Mouse (Mus musculus) stomach, embryonic 16.5 days (tissue): ENCODE measurements around the gene Cdc25b. TPM values are rescaled to one million over a fixed set of nuclear protein-coding genes. Genes with fewer than 3 reads are reported as not detected.
A peak's percentile ranks its signal among the peaks of the same experiment; 100 is the strongest.

Source experiments
- ATAC-seq: fragments of 200-750 bp; cut with Nextera tagmentation; 2 replicates; pipeline ENCODE4 v1.8.0; 2017; ENCODE audit warnings: moderate number of reproducible peaks, moderate TSS enrichment; ENCODE audit not compliant: insufficient read depth, low FRiP score
- H3K27ac ChIP-seq: fragments of 300-500 bp; sonication (generic); 2 replicates; pipeline ENCODE4 v1.5.1; 2014; ENCODE audit warnings: low read length
- H3K27me3 ChIP-seq: fragments of 300-500 bp; sonication (generic); 2 replicates; pipeline ENCODE4 v1.6.1; 2014; ENCODE audit warnings: low read length, control low read depth, mixed read lengths; ENCODE audit not compliant: control insufficient read depth, insufficient read depth
- H3K36me3 ChIP-seq: fragments of 300-500 bp; sonication (generic); 2 replicates; pipeline ENCODE4 v1.6.1; 2014; ENCODE audit warnings: low read length; ENCODE audit not compliant: control insufficient read depth, insufficient read depth
- H3K4me1 ChIP-seq: fragments of 300-500 bp; sonication (generic); 2 replicates; pipeline ENCODE4 v1.6.1; 2014; ENCODE audit warnings: low read length, control low read depth, mixed read lengths; ENCODE audit not compliant: control insufficient read depth, insufficient read depth
- H3K4me2 ChIP-seq: fragments of 300-500 bp; sonication (generic); 2 replicates; pipeline ENCODE4 v1.6.1; 2014; ENCODE audit warnings: low read depth, low read length, mixed read lengths
- H3K4me3 ChIP-seq: fragments of 300-500 bp; sonication (generic); replicated peaks from 2 replicates; pipeline ENCODE4 v1.5.1; 2014; ENCODE audit warnings: mild to moderate bottlenecking, low read length
- H3K9ac ChIP-seq: fragments of 300-500 bp; sonication (generic); 2 replicates; pipeline ENCODE4 v1.6.1; 2014; ENCODE audit warnings: low read length
- H3K9me3 ChIP-seq: fragments of 300-500 bp; sonication (generic); replicated peaks from 2 replicates; pipeline ENCODE4 v1.6.1; 2016; ENCODE audit warnings: low read length, control low read depth; ENCODE audit not compliant: control insufficient read depth
- WGBS: fragments of 180-500 bp; shearing (Covaris S2); extraction: QIAGEN DNeasy Blood & Tissue Kit; methylation state at CpG from one replicate; pipeline ENCODE4 v1.1.7; 2014; 5-methylcytosine and 5-hydroxymethylcytosine counted together
- polyA plus RNA-seq: library from polyadenylated mRNA; unstranded; fragments of >200 nt; fragmentation: Nextera tagmentation; extraction: Ambion mirVana; gene quantifications from 2 replicates; pipeline ENCODE4 v1.2.1, GENCODE M21; 2015

Cdc25b gene
- polyA plus RNA-seq, 1 experiment from 2014 or later, result 72.3 TPM

- under 1% methylated on average over 64 of the region's 67 CpGs for WGBS
- Histone ChIP-seq H3K9me3 (no peaks in the 10 kb centered on the region), H3K27me3 (no peaks in the 10 kb centered on the region), H3K9ac (peak overlapping the region; percentile 99), H3K4me1 (peaks cover 42% of the 10 kb centered on the region), H3K36me3 (no peaks in the 10 kb centered on the region), H3K4me3 (peak overlapping the region; percentile 92), H3K4me2 (peak overlapping the region; percentile 98), H3K27ac (peak overlapping the region; percentile 97)
- ATAC-seq, result peak; percentile 41
Measured at GRCm38 (mm10) chr2:131179246-131179886, 7.4 kb upstream of the Cdc25b start.

DNA sequence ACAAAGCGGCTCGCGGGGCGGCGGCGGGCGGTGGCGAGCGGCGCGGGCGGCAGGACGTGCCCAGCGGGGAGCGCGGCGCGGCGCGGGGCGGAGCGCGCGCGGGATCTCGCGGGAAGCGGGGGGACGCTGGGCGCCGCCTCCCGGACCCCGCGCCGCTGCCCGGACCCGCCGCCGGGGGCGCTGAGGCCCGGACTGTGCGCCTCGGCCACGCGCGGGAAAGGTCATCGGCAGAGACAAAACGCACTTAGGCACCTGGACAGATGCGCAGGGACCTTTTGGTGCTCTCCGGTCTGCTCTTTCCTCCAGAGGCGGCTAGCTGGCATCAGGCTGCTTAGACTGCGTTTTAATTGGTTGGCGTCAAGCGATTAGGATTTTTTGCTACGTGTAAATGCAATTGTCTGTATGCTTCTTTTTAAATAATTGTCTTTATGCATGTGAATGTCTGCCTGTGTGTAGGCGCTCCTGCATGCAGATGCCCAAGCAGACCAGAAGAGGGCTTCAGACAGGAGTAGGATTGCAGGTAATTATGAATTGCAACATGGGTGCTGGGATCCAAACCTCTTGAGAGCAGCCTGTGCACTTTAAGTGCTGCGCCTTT lies 6.7 kb upstream of the Cdc25b start, which contains the start of gene Cenpb:
TSS of gene Cenpb (minus strand) at position 78 of the 598 bp plus-strand sequence.
- Histone ChIP-seq H3K4me3 (peak within 1 kb of the TSS; percentile 92), H3K27me3 (no peaks in the 10 kb centered on the region), H3K27ac (peak within 1 kb of the TSS; percentile 97), H3K36me3 (no peaks in the 10 kb centered on the region), H3K9ac (peak within 1 kb of the TSS; percentile 99), H3K9me3 (no peaks in the 10 kb centered on the region), H3K4me1 (peaks cover 39% of the 10 kb centered on the region), H3K4me2 (peak within 1 kb of the TSS; percentile 98)
- ATAC-seq, result peak; percentile 84
- 2% methylated on average over 53 of the region's 57 CpGs for WGBS

DNA sequence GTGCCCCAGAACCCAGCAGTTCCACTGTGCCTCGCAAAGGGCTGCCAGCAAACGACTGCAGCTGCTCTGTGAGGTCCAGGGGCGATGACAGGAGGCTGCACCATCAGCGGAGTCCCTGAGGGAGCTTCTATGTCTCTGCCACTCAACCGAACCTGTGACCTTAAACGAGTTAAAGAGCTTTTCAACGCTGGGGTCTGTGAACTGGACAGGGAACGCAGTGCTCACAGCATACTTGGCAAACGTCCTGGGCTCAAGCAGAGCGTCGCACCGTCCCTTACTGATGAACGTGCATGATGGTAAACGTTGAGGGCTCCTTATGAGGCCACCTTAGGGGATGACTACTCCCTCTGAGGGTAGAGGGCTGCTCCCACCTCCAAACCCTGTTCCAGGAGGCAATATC lies 406 bp upstream of the Cdc25b start:
- H3K36me3 ChIP-seq, result peaks cover 3% of the 10 kb centered on the region; the same call in 1 of the 2 replicates
- H3K4me1 ChIP-seq, result peaks cover 31% of the 10 kb centered on the region
- 3% methylated on average over 14 of the region's 14 CpGs for WGBS
- H3K4me2 ChIP-seq, result peak overlapping the region; percentile 85
- H3K9me3 ChIP-seq, result no peaks in the 10 kb centered on the region
- peak overlapping the region; percentile 88 for H3K9ac ChIP-seq
- ATAC-seq, result no peak
- peak overlapping the region; percentile 42 for H3K27ac ChIP-seq
- H3K4me3 ChIP-seq, result peak overlapping the region; percentile 83
- no peaks in the 10 kb centered on the region for H3K27me3 ChIP-seq

GRCm38 (mm10) chr2:131187602-131187922 lies 813 bp downstream of the Cdc25b start:
- H3K27ac ChIP-seq, result peak overlapping the region; percentile 42
- ATAC-seq, result no peak

DNA sequence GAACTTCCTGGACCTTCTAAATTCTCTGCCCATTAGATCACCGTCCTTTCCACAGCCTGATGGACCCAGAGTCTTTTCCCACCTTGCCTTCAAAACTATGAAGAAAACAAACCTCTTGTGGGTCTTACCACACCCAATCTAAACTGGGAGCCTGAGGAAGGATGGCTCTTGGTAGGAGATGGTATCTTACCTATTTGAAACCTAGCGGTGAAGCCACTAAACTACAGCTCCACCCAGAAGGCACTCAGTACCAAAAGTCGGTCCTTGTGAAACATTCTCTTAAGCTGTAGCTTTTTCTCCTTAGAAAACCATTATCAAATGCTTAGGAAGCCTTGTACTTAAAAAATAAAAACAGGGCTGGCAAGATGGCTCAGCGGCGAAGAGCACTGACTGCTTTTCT lies 1.6 kb downstream of the Cdc25b start:
- no peak overlapping the region for H3K4me3 ChIP-seq
- peak overlapping the region; percentile 85 for H3K4me2 ChIP-seq

More at GRCm38 (mm10) chr2:131187602-131187922, 813 bp downstream of the Cdc25b start:
- peaks cover 9% of the 10 kb centered on the region; the same call in 1 of the 2 replicates for H3K36me3 ChIP-seq
- peak overlapping the region; percentile 88 for H3K9ac ChIP-seq
- WGBS, result 19% methylated on average over 3 of the region's 3 CpGs
- H3K9me3 ChIP-seq, result no peaks in the 10 kb centered on the region
- peak overlapping the region; percentile 85 for H3K4me2 ChIP-seq
- H3K4me3 ChIP-seq, result peak overlapping the region; percentile 83
- peaks cover 31% of the 10 kb centered on the region for H3K4me1 ChIP-seq
- H3K27me3 ChIP-seq, result no peaks in the 10 kb centered on the region

GRCm38 (mm10) chr2:131189521-131190309 lies 3.0 kb downstream of the Cdc25b start:
- WGBS, result 40% methylated on average over 5 of the region's 5 CpGs
- Histone ChIP-seq H3K4me3 (no peak overlapping the region), H3K4me1 (peaks cover 31% of the 10 kb centered on the region), H3K4me2 (peak overlapping the region; percentile 10; the same call in 1 of the 2 replicates), H3K9me3 (no peaks in the 10 kb centered on the region), H3K36me3 (peaks cover 21% of the 10 kb centered on the region), H3K27me3 (no peaks in the 10 kb centered on the region), H3K27ac (peak overlapping the region; percentile 16; the same call in 1 of the 2 replicates), H3K9ac (no peak overlapping the region)
- no peak for ATAC-seq

More for the DNA sequence above, 1.6 kb downstream of the Cdc25b start:
- Histone ChIP-seq H3K4me1 (peaks cover 31% of the 10 kb centered on the region), H3K36me3 (peaks cover 9% of the 10 kb centered on the region; the same call in 1 of the 2 replicates), H3K9me3 (no peaks in the 10 kb centered on the region), H3K27me3 (no peaks in the 10 kb centered on the region), H3K27ac (no peak overlapping the region), H3K9ac (no peak overlapping the region)
- ATAC-seq, result no peak
- WGBS, result 94% methylated on average over 5 of the region's 5 CpGs

GRCm38 (mm10) chr2:131190344-131191004 lies 3.7 kb downstream of the Cdc25b start:
- Histone ChIP-seq H3K9ac (peak overlapping the region; percentile 42; the same call in 1 of the 2 replicates), H3K27ac (peak overlapping the region; percentile 16; the same call in 1 of the 2 replicates), H3K27me3 (no peaks in the 10 kb centered on the region), H3K4me1 (peaks cover 31% of the 10 kb centered on the region), H3K4me3 (no peak overlapping the region), H3K4me2 (no peak overlapping the region), H3K9me3 (no peaks in the 10 kb centered on the region), H3K36me3 (peaks cover 22% of the 10 kb centered on the region)
- no peak for ATAC-seq
- 37% methylated on average over 10 of the region's 10 CpGs for WGBS

- no peak overlapping the region for H3K27ac ChIP-seq
- peaks cover 28% of the 10 kb centered on the region for H3K4me1 ChIP-seq
- no peaks in the 10 kb centered on the region for H3K9me3 ChIP-seq
- H3K4me2 ChIP-seq, result no peak overlapping the region
- H3K36me3 ChIP-seq, result peaks cover 26% of the 10 kb centered on the region
- H3K4me3 ChIP-seq, result no peak overlapping the region
- H3K9ac ChIP-seq, result no peak overlapping the region
- 73% methylated on average over 7 of the region's 7 CpGs for WGBS
- H3K27me3 ChIP-seq, result no peaks in the 10 kb centered on the region
- ATAC-seq, result no peak
Measured at GRCm38 (mm10) chr2:131191005-131191390, 4.2 kb downstream of the Cdc25b start.
